Mouse (Mus musculus): Measurements from ENCODE around the gene Pard6a.

Gene Pard6a

DNA sequence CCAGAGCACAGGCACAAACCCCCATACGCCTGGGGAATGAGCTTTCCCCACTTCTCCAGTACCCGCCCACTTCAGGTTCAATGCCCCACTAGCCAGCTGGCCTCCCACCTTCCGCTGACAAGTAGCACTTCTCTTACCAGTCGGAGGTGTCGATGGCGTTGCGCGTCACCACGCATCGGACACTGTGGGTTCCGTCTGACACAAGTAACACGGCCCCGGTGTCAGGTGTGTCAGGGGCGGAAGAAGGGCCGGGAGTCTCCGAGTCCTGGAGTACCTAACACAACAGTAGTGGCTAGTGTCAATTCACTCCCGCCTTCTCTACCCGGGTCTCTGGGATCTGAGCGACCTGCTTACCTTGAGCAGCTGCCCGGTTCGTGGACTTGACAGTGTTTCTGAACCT is 382 bp upstream of the Pard6a start:
- DNase-seq (ENCODE audit: low spot score in 2 of 2): peak in 1 of 2 experiments; percentile 79

DNA sequence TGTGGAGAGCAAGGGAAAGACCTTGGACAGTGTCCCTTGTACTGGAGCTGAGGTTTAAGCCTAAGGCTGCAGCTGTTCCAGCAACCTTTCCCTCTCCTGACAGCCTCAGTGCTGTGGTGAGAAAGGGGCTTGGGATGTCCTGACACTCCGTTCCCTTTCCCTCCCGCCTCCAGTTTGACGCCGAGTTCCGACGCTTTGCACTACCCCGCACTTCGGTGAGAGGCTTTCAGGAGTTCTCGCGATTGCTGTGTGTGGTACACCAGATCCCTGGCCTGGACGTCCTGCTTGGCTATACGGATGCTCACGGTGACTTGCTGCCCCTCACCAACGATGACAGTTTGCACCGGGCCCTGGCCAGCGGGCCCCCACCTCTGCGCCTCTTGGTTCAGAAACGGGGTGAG is 1.1 kb downstream of the Pard6a start:
- peak in 1 of 2 experiments; percentile 32 for DNase-seq (ENCODE audit: low spot score in 2 of 2)

DNA sequence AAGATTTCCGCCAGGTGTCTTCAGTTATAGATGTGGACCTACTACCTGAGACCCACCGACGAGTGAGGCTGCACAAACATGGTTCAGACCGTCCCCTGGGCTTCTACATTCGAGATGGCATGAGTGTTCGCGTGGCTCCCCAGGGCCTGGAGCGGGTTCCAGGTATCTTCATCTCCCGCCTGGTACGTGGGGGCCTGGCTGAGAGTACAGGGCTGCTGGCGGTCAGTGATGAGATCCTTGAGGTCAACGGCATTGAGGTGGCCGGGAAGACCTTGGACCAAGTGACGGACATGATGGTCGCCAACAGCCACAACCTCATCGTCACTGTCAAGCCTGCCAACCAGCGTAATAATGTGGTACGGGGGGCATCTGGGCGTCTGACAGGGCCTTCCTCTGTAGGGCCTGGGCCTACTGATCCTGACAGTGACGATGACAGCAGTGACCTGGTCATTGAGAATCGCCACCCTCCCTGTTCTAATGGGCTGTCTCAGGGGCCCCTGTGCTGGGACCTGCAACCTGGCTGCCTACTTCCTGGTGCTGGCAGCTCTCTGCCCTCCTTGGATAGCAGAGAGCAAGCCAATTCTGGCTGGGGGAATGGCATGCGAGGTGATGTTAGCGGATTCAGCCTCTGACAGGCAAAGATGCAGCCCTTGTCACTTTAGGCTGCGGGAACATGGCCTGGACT is 1.9 kb downstream of the Pard6a start:
- peak in 1 of 2 experiments; percentile 17 for DNase-seq (ENCODE audit: low spot score in 2 of 2)

DNA sequence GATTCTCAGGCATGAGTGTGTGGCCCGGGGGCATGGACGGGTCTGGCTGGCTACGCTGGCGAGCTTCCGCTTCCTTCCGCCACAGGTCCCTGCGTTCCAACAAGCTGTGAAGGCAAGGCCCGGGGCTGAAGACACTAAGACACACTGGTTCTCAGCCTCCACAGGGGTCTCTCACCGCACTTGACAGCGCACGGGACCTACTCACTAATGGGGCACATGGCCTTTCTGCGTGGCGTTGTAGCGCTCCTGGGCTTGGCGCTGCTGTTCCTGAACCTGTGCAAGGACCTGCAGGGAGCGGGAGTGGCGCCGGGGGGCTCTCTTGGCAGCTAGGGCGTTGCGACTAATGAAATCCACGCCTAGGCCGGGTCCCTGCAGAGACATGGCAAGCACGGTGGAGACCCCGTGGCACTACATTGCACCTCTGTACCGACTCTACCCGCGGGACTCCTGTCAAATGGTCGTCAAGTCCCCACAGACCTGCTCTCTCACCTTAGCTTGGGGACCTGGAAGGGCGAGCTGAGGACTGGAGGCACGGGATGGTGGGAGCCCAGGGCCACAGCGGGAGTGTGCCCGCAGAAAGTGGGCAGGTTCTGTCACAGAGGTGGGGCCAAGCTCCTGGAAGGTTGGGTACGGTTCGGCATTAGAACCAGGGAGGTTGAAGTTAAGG is 3.3 kb downstream of the Pard6a start:
- DNase-seq (ENCODE audit: low spot score in 2 of 2): peak in 1 of 2 experiments; percentile 17

DNA sequence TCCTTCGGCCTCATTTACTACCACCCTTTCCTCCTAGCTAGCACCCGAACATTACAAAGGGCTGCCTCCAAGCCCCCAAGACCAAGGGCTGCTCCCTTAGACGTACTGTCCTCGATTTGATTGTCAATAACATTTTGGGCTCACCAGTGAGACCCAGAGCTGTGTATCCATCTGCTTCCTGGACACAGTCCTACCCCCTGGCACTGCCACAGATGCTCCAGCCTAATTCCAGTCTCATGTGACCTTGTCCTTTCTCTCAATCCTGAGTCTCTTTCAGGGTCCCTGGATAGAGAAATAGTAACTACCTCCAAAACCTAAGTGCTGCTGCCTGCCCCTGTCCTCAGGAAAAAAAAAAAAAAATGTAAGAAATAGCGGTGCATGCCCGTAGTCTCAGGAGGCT is 4.0 kb downstream of the Pard6a start:
- no peak for DNase-seq (ENCODE audit: low spot score in 2 of 2)

DNA sequence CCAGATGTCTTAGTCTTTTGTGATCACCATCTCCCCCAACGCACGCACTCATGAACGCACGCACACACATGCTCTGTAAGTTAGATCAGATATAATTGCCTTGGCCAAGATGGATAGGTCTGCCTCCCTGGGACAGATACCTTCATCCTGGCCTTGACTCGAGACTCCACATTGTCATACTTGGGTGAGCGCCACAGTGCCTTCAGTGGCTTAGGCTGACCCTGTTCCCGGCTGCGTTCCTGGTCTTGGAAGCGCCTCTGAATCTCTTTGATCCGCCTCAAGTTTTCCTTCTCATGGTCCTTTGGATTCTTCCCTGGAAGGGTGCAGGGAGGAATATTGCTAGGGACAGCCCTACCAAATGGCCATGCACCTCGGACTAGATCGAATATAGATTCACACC is 5.5 kb downstream of the Pard6a start:
- peak in 1 of 2 experiments; percentile 14 for DNase-seq (ENCODE audit: low spot score in 2 of 2)

DNA sequence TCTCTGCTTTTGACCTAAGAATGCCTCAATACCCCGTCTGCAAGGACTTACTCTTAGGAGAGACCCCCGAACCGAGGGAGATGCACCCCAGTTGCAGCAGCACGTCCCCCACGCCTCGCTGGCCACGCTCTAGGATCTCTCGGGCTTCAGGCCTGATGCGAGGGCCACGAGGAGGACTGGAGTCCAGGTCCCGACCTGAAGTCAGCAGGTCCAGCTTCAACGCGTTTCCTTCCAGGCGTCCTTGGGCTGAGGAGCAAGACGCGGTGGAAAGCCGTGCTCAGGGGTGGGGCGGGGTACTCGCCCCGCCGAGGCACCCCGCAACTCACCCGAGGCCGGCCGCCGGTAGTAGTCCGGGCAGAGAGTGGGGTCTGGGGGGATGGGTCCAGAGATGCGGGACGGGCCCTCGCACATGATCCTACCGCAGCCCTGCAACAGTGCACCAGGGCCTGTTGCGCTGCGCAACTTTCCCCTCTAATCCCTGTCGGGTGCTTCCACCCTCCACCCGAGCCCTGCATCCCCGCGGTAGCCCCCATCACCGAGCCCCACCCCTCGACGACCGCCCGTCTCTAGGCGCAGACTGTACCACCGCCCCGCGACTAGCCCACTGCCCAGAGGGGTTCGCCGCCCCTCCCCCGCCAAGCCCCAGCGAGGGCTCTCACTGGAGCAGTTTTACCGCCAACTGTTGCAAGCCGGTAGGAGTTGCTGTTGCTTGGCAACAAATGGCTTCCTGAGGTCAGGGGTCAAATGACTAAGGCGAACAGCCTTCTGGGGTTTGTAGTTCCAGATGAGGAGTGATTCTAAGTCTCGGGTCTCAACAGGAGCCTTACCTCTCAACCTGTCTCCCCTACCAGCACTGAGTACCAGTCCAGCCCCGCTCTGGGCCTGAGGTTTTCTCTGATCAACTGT is 6.8 kb downstream of the Pard6a start, which contains the start of the genes 4933405L10Rik and Enkd1:
4933405L10Rik (plus strand) TSS at position 158 of the 906 bp plus-strand sequence.
Enkd1 (minus strand) TSS at position 713 of the 906 bp plus-strand sequence.
- peak; percentile 74 to 86 for DNase-seq (ENCODE audit: low spot score in 2 of 2)

DNA sequence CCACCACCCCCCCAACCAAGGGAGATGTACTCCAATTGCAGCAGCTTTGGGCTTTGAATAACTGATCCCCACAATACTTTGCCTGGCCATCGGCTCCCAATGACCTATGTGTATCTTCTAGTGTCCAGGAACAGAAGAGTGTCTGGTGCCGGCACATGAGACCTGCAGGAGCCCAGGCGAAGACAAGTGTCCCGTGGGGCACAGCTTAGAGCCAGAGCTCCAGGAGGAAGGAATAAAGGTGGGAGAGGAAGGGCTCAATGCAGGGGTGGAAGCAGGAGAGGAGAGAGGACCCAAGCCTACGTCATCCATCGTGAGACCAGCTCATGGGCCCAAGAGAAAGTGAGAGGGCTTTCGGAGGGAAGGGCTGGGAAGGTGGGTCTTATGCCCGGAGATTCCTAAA is 7.7 kb downstream of the Pard6a start:
- no peak for DNase-seq (ENCODE audit: low spot score in 2 of 2)

DNA sequence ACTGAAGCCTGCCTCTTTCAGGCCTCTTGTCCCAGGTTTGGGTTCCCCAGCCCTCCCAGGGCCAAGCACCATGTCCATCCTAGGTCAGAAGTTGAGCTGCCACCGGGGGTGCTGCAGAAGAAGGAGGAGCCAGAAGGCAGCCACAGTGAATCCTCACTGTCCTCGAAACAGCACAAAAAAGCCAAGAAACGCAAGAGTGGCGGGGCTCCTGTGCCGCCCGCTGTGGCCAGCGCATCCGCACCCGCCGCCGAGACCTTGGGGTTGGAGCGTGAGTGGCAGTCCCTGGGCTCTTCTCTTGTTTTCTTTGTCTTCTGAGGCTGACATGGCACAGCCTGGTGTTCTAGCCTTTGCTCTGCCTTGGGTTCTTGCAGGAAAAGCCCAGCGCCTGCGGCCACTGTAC is 8.4 kb downstream of the Pard6a start:
- no peak for DNase-seq (ENCODE audit: low spot score in 2 of 2)

DNA sequence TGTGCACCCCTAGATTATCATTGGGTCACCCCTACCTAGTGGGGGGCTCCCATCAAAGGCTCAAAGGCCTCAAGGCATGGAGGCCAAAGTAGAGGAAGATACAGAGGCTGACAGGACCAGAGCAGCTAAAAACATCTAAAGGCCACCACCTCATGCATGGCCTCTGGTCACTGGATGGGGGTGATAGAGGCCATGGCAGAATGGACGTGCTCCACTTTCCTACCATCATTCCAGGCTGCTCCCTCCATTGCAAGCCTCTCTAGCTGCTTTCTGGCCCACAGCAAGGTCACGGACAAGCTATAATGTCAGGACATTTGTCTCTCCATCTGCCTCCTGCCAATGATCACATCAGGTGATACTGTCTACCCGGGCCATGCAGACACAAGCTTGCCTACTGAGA is 11.3 kb downstream of the Pard6a start:
- no peak for DNase-seq (ENCODE audit: low spot score in 2 of 2)

DNA sequence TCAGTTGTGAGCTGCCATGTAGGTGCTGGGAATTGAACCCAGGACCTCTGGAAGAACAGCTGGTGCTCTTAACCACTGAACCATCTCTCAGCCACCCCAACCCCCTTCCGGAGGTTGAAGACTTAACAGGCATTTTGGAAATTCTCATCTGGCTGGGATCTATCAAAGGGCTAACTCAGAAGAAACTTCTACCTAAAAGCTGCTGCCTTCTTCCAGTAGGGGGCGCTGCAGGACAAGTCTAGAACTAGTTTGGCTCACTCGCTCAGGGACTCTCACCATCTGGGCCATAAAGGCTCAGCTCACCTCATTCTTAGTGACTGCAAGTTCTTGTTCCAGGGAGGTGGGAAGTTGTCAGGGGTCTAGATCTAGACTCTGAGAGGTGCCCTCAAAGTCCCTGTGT is 13.2 kb downstream of the Pard6a start:
- DNase-seq (ENCODE audit: low spot score in 2 of 2): peak; percentile 88 to 95

DNA sequence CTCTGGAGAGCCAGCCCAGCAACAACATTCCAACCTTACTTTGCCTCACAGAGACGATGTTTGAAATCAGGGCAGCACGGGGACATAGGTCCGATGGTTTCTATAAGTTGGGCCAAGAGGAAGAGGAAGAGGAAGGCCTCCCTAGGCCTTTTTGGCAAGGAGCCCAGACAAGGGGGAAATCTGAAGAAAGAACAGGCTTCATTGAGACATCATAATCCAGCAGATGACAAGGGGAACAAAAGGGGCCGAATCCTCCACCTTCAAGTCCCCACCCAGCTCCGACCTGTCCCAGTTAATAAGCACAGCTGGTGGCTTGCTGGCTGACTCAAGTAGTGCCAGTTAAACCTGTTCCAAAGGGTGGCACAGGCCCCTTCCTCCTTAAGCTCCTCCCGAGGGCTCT is 14.1 kb downstream of the Pard6a start:
- DNase-seq (ENCODE audit: low spot score in 2 of 2): no peak

DNA sequence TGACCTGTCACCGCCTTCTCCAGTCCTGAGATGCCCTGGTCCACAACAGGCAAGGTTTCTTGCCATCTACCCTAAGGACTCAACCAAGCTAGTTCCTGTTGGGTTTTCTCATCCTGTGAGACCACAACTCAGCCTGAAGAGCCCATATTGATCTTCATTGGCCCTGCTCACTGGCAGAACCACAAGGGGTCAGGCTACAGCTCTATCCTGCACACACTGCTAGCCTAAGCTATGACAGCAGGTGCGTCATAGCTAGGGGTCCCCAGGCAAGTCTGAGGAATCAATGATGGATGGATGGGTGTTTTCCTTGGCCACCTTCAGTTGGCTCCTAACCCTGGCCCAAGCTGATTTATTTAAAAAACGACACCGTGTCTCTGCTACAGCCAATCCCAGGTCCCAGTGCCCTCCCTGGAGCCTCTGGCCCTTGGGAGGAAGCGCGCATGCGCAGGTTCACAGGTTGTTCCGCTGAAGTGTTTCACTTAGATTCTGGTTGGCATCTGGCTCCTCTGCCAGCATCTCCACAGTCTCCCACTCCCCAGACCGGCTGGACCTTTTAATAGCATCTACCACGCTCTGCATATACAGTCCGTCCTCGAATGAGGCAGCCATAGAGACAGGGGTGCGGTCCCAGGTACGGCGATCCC is 15.5 kb downstream of the Pard6a start:
- DNase-seq (ENCODE audit: low spot score in 2 of 2): no peak

DNA sequence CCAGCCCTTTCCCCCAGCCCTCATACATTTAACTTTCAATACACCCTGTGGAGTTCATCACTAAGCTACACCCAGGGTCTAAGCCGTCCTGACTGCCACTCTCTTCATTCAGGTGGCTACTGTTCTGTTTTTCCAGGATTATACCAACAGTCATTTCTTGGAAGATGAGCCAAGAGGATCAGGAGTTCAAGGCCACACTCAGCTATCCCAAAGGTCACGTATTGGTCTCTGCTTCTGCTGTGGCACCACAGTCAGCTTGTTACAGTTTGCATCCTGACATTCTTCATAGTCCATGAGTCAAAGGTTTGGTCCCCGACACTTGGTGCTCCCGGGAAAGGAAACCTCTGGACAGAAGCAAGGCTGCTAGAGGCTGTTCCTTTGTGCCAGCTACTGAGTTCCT is 18.7 kb downstream of the Pard6a start:
- no peak for DNase-seq (ENCODE audit: low spot score in 2 of 2)

DNA sequence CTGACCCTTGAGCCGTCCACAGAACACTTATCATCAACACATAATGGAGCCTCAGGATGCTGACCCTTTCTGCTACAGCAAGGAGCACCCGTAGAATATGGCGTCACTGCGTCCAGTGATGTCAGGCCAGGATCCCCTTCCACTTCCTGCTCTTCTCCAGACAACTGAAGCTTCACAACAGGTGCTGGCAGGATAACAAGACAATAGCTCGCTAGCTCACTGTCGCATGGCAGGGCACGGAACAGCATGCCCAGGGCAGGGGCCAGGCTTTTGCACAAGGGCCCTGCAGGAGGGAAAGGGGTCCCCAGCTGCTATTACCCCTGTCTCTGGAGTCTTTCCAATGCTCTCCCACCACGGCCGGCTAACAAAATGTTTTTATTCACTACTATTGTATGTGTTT is 21.9 kb downstream of the Pard6a start:
- no peak for DNase-seq (ENCODE audit: low spot score in 2 of 2)

DNA sequence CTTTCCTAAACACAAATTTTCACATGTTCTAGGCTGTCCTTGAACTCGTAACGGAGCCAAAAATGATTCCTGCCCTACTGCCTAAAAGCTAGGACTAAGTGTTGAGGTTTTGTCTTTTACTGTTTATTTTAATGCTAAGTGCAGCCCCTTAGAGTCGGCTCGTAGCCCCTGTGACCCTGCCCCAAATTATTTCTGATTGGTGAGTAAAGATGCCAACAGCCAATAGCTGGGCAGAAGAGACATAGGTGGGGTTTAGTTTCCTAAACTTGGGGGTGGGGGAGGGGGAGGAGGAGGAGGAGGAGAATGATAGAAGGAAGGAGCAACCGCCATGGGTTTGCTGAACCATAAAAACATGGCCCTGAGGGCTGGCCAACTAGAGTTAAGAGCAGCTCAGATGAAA is 24.8 kb downstream of the Pard6a start:
- no peak for DNase-seq (ENCODE audit: low spot score in 2 of 2)

DNA sequence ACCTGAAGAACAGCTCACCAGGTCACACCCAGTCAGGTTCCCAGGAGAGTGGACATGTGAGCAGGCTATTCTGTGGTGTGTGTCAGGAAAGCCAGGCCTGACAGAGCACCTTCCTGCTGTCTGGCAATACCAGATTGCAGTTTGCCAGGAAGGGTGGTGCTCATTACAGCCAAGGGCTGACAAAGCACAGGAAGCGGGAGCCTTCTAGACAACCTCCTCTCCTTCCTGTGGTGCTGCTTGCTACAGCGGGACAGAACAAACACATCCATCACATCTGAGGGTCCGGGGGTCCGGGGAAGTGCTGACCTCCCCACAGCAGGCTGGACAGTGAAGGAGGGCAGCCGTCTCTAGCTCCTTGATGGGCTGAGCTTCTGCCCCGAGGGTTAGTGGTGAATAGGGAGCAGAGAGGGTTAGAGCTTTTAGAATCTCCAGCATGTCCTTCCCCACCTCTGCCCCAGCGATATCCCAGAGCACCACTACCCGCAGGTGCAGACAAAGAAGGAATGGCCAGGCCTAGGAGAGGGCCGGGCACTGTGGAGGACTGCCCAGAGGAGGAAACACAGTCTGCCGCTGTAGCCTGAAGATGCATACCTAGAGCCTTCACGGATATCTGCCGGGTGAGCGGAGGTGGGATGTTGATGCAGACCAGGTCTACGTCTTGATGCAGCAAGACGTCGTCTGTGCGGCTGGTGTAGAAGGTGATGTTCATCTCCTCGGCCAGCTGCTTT is 26.6 kb downstream of the Pard6a start:
- DNase-seq (ENCODE audit: low spot score in 2 of 2): no peak

DNA sequence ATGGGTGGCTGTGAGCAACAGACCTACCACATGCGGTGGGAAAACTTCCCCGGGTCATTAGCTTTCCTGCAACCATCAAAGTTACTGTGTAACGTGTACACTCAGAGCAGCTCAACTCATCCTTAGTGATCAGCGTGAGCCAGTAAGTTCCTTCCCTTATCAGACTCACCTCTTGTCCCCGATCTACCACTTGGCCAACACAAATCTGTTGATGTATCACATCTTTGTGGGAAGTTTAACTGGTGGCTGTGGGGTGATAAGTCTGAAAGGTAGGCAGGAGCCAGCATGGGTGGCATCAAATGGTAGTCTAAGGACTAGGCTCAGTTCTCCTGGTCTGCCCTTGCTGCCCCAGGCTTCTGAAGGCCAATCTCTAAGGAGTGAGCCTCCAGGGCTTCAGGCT is 31.2 kb downstream of the Pard6a start:
- DNase-seq (ENCODE audit: low spot score in 2 of 2): no peak

DNA sequence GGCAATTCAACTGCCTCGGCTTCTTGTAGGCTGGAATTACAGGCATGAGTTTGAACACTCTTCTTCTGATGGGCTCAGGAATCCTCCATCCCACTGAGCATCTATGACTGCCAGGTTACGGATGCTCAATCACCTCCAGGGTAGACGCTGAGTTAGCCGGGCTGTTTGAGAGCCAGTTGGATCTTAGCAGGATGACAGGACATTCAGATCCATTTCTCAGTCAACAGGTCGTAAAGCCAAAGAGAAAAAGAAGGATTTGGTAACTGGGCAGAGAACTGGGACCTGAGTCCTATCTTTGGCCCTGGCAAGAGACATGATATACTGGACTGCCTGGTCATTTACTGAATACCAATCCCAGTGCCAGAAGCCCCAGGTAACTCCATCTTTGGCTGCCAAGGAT is 38.3 kb downstream of the Pard6a start:
- DNase-seq (ENCODE audit: low spot score in 2 of 2): no peak

DNA sequence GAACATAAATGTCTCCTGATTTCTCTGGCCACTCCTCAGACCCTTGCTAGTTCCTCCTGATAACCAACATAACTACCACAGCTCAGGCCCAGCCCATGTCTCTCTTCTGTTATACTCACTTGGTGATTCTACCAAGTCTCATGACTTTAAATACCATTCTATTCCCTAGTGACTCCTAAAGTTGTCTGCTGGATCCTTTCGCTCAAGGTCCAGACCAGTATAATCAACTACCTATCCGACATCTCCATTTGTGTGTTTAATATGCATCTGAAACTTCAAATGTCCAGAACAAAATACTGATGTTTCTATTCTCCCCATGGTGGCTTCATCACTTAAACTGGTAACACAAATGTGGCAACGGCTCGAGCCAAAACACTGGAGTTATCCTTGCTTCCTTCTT is 42.4 kb downstream of the Pard6a start:
- DNase-seq (ENCODE audit: low spot score in 2 of 2): no peak

DNA sequence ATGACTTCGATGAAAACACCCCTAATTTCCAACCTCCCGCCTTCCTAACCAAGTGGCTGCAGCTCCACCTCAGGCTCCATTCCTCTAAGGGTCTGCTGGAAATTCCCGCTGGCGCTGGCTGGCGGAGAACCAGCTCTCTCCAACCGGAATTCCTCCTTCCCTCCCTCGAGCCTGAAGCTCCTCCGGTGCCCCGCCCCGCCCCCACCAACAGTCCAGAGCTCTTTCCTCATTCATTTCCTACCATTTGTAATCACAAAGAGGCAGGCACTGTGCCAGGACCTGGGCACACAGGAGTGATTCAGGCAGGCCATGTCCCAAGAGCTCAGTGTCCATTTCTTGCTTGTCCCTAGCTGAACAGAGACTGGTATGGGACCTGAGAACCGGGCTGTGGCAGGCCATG is 49.7 kb downstream of the Pard6a start:
- peak in 1 of 2 experiments; percentile 40 for DNase-seq (ENCODE audit: low spot score in 2 of 2)

Data from spleen, postnatal 10 days (tissue).